Mouse (Mus musculus) MEL (cell line): Measurements from ENCODE around the gene Gatc. TPM values are rescaled to one million over a fixed set of nuclear protein-coding genes. Genes with fewer than 3 reads are reported as not detected.
"Not testable (repeated sequence)": the region's sequence is repeated elsewhere in the genome, so short reads cannot be mapped to it uniquely, and the experiment has no call there.

Source experiments
- DNase-seq: peaks from one replicate; pipeline ENCODE4 v3.0.0; 2011; ENCODE audit warnings: low read depth, low spot score
- H3K27ac ChIP-seq: 2 replicates; pipeline ENCODE4 v1.5.1; 2012; ENCODE audit warnings: low read depth, mild to moderate bottlenecking, control low read depth, low read length, moderate library complexity; ENCODE audit not compliant: control insufficient read depth
- H3K27me3 ChIP-seq, 2 experiments: fragments of 150-350 bp in 1 of 2; sonication (generic) in 1 of 2; 2 replicates each; pipeline ENCODE4 v1.6.1; 2012; ENCODE audit warnings: low read length in 2 of 2, mild to moderate bottlenecking in 2 of 2, improper control_type of control experiment in 1 of 2, moderate library complexity in 1 of 2; ENCODE audit not compliant: insufficient read depth in 2 of 2, control insufficient read depth in 1 of 2
- H3K36me3 ChIP-seq, 2 experiments: 2 replicates each; pipeline ENCODE4 v1.6.1; 2012 to 2014; ENCODE audit warnings: low read length in 2 of 2, improper control_type of control experiment in 1 of 2, inconsistent platforms in 1 of 2, mild to moderate bottlenecking in 1 of 2; ENCODE audit not compliant: insufficient read depth in 2 of 2, control insufficient read depth in 1 of 2
- H3K4me1 ChIP-seq, 2 experiments: fragments of 150-350 bp in 1 of 2; sonication (generic) in 1 of 2; 2 replicates each; pipeline ENCODE4 v1.6.1; 2012; ENCODE audit warnings: low read length in 2 of 2, improper control_type of control experiment in 1 of 2, mild to moderate bottlenecking in 1 of 2; ENCODE audit not compliant: insufficient read depth in 2 of 2, control insufficient read depth in 1 of 2
- H3K4me3 ChIP-seq, 2 experiments: fragments of 150-350 bp in 1 of 2; sonication (generic) in 1 of 2; 2 replicates each; pipeline ENCODE4 v1.5.1; 2012; ENCODE audit warnings: low read depth in 2 of 2, low read length in 2 of 2, mild to moderate bottlenecking in 2 of 2, moderate library complexity in 2 of 2, control low read depth in 1 of 2, improper control_type of control experiment in 1 of 2; ENCODE audit not compliant: control insufficient read depth in 1 of 2, insufficient read depth in 1 of 2
- H3K79me2 ChIP-seq: 2 replicates; pipeline ENCODE4 v1.6.1; 2012; ENCODE audit warnings: mild to moderate bottlenecking, low read length, moderate library complexity; ENCODE audit not compliant: control insufficient read depth, poor library complexity, insufficient read depth
- H3K9ac ChIP-seq: 2 replicates; pipeline ENCODE4 v1.6.1; 2012; ENCODE audit warnings: low read depth, mild to moderate bottlenecking, control low read depth, low read length, moderate library complexity; ENCODE audit not compliant: control insufficient read depth, poor library complexity, severe bottlenecking
- H3K9me3 ChIP-seq: fragments of 150-350 bp; sonication (generic); replicated peaks from 2 replicates; pipeline ENCODE4 v1.6.1; 2012; ENCODE audit warnings: mild to moderate bottlenecking, low read length, improper control_type of control experiment, moderate library complexity; ENCODE audit not compliant: insufficient read depth
- CHD2 ChIP-seq: IDR thresholded peaks from 2 replicates; pipeline ENCODE4 v1.6.1; 2011; ENCODE audit warnings: low read length, improper control_type of control experiment
- CTCF ChIP-seq, 3 experiments: IDR thresholded peaks in 2 of 3; conservative IDR thresholded peaks in 1 of 3; 2 replicates each; pipeline ENCODE4 v1.5.1; 2011 to 2012; ENCODE audit warnings: low read length in 3 of 3, low read depth in 2 of 3, mild to moderate bottlenecking in 2 of 3, improper control_type of control experiment in 1 of 3, inconsistent platforms in 1 of 3, mixed read lengths in 1 of 3, moderate library complexity in 1 of 3; ENCODE audit not compliant: control insufficient read depth in 1 of 3, insufficient read depth in 1 of 3, poor library complexity in 1 of 3, severe bottlenecking in 1 of 3
- GATA1 ChIP-seq: IDR thresholded peaks from 2 replicates; pipeline ENCODE4 v1.6.1; 2011; ENCODE audit warnings: low read depth, low read length, improper control_type of control experiment
- MAFK ChIP-seq: IDR thresholded peaks from 2 replicates; pipeline ENCODE4 v1.6.1; 2011; ENCODE audit warnings: low read depth, mild to moderate bottlenecking, low read length, improper control_type of control experiment, borderline replicate concordance
- MAZ ChIP-seq: IDR thresholded peaks from 2 replicates; pipeline ENCODE4 v1.6.1; 2012; ENCODE audit warnings: low read depth, mild to moderate bottlenecking, inconsistent platforms, low read length, improper control_type of control experiment
- MEF2A ChIP-seq: IDR thresholded peaks from 2 replicates; pipeline ENCODE4 v1.6.1; 2014; ENCODE audit warnings: low read depth, mild to moderate bottlenecking, inconsistent platforms, low read length, improper control_type of control experiment; ENCODE audit not compliant: poor library complexity, insufficient replicate concordance, severe bottlenecking; ENCODE audit errors: extremely low read depth
- MYB ChIP-seq: IDR thresholded peaks from 2 replicates; pipeline ENCODE4 v1.6.1; 2011; ENCODE audit warnings: mild to moderate bottlenecking, low read depth, low read length, improper control_type of control experiment
- MYC ChIP-seq: IDR thresholded peaks from 2 replicates; pipeline ENCODE4 v1.6.1; 2011; ENCODE audit warnings: low read depth, mild to moderate bottlenecking, low read length, improper control_type of control experiment, moderate library complexity
- POLR2A ChIP-seq, 2 experiments: IDR thresholded peaks; 2 replicates each; pipeline ENCODE4 v1.6.1; 2011 to 2012; ENCODE audit warnings: low read length in 2 of 2, mild to moderate bottlenecking in 2 of 2, control low read depth in 1 of 2, improper control_type of control experiment in 1 of 2, low read depth in 1 of 2, moderate library complexity in 1 of 2; ENCODE audit not compliant: control insufficient read depth in 1 of 2, insufficient read depth in 1 of 2, poor library complexity in 1 of 2
- RAD21 ChIP-seq: IDR thresholded peaks from 2 replicates; pipeline ENCODE4 v1.6.1; 2011; ENCODE audit warnings: mild to moderate bottlenecking, low read depth, low read length, improper control_type of control experiment
- RCOR1 ChIP-seq: IDR thresholded peaks from 2 replicates; pipeline ENCODE4 v1.6.1; 2012; ENCODE audit warnings: low read depth, mild to moderate bottlenecking, inconsistent platforms, low read length, improper control_type of control experiment
- TBP ChIP-seq: IDR thresholded peaks from 2 replicates; pipeline ENCODE4 v1.8.0; 2011; ENCODE audit warnings: low read depth, low read length, improper control_type of control experiment
- TCF12 ChIP-seq: IDR thresholded peaks from 2 replicates; pipeline ENCODE4 v1.6.1; 2014; ENCODE audit warnings: low read depth, mild to moderate bottlenecking, inconsistent platforms, low read length, improper control_type of control experiment, moderate library complexity
- USF1 ChIP-seq: IDR thresholded peaks from 2 replicates; pipeline ENCODE4 v1.6.1; 2014; ENCODE audit warnings: low read depth, mild to moderate bottlenecking, inconsistent platforms, low read length, improper control_type of control experiment, moderate library complexity
- USF2 ChIP-seq, 2 experiments: IDR thresholded peaks; 2 replicates each; pipeline ENCODE4 v1.6.1; 2011 to 2012; ENCODE audit warnings: improper control_type of control experiment in 2 of 2, low read length in 2 of 2, borderline replicate concordance in 1 of 2, inconsistent platforms in 1 of 2, low read depth in 1 of 2, mild to moderate bottlenecking in 1 of 2; ENCODE audit not compliant: insufficient read depth in 1 of 2
- ZKSCAN1 ChIP-seq: IDR thresholded peaks from 2 replicates; pipeline ENCODE4 v1.6.1; 2012; ENCODE audit warnings: low read depth, mild to moderate bottlenecking, inconsistent platforms, low read length, improper control_type of control experiment, moderate library complexity
- ZMIZ1 ChIP-seq: IDR thresholded peaks from 2 replicates; pipeline ENCODE4 v1.6.1; 2012; ENCODE audit warnings: low read depth, mild to moderate bottlenecking, inconsistent platforms, low read length, improper control_type of control experiment, moderate library complexity
- ZNF384 ChIP-seq: IDR thresholded peaks from 2 replicates; pipeline ENCODE4 v1.6.1; 2012; ENCODE audit warnings: low read depth, mild to moderate bottlenecking, inconsistent platforms, low read length, improper control_type of control experiment
- polyA plus RNA-seq, 2 experiments: library from polyadenylated mRNA; stranded (reverse) in 1 of 2; unstranded in 1 of 2; fragments of >175 nt in 1 of 2; fragments of >200 nt in 1 of 2; gene quantifications; 2 replicates each; pipeline versions ENCODE4 v1.2.1 to v1.2.4; 2012; ENCODE audit warnings: low replicate concordance in 2 of 2, low read depth in 1 of 2; ENCODE audit not compliant: insufficient read length in 2 of 2, insufficient read depth in 1 of 2, missing spikeins in 1 of 2
- total RNA-seq: library from RNA; depleted of rRNA; stranded (reverse); fragments of 300-350 nt; gene quantifications from 2 replicates; pipeline ENCODE4 v1.2.3, GENCODE M21; 2012

The Gatc gene
- total and polyA plus RNA-seq, 3 experiments, result 6.5 to 32.2 TPM; not detected in 1

DNA sequence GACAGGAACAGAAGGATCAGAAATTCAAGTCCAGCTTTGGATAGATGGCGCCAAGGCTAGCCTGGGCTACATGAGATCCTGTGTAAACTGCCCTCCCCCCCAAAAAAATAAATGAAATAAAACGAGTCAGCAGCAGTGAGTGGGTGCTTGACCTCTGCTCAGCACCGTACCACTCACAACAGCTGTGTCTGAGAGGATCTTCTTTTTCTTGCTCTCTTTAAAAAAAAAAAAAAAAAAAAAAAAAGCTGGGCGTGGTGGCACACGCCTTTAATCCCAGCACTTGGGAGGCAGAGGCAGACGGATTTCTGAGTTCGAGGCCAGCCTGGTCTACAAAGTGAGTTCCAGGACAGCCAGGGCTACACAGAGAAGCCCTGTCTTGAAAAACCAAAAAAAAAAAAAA, 38.8 kb downstream of the Gatc start:
- not testable (repeated sequence) for DNase-seq, H3K9me3 ChIP-seq, H3K9ac ChIP-seq, H3K27me3 ChIP-seq, H3K27ac ChIP-seq, H3K4me3 ChIP-seq
- Histone ChIP-seq H3K4me1 (peaks cover 0 to 11% of the 10 kb centered on the region in 2 experiments; a peak in 2 of 4 replicates), H3K36me3 (peaks cover 10 to 13% of the 10 kb centered on the region in 2 experiments), H3K79me2 (peaks cover 20% of the 10 kb centered on the region)
- TF ChIP-seq ZNF384, result peak; percentile 83

DNA sequence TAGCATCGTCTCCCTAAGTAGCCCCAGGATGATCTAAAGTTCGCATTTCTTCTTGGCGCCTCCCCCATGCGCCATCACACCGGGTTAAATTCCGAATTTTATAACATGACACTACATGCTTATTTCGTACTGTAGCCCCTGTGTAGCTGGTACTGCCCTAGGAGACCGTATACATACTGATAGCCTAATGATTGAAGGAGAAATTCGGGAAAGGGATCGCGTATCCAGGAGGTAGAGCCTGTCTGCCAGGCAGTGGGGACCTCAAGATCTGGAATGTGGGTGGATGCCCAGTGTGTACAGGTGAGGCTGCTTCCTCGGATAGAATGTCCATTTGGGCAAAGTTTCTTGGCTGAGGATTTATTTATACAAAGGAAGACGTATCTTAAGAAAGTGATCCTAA, 39.4 kb downstream of the Gatc start:
- Histone ChIP-seq H3K79me2 (peaks cover 20% of the 10 kb centered on the region), H3K9me3 (no peaks in the 10 kb centered on the region), H3K27ac (peak overlapping the region; percentile 65), H3K27me3 (no peaks in the 10 kb centered on the region), H3K9ac (peak overlapping the region; percentile 79), H3K36me3 (peaks cover 15 to 19% of the 10 kb centered on the region in 2 experiments), H3K4me1 (peaks cover 0 to 11% of the 10 kb centered on the region in 2 experiments; a peak in 3 of 4 replicates), H3K4me3 (peak overlapping the region; percentile 70 to 72)
- no peak for DNase-seq
- TF ChIP-seq MAZ, result no peak
- TF ChIP-seq MYB, result no peak
- no peak for TF ChIP-seq CTCF (IDR thresholded peaks at IDR 0.05 in 2 of 3, conservative IDR thresholded peaks at IDR 0.05 in 1 of 3; ENCODE audit: control insufficient read depth in 1 of 3, insufficient read depth in 1 of 3, low read depth in 2 of 3, low read length in 3 of 3, poor library complexity in 1 of 3, severe bottlenecking in 1 of 3)
- no peak for TF ChIP-seq ZKSCAN1
- no peak for TF ChIP-seq TBP
- TF ChIP-seq CHD2, result no peak
- no peak for TF ChIP-seq MYC
- no peak for TF ChIP-seq GATA1
- TF ChIP-seq POLR2A (IDR thresholded peaks at IDR 0.05; ENCODE audit: control insufficient read depth in 1 of 2, insufficient read depth in 1 of 2, low read depth in 1 of 2, low read length in 2 of 2, poor library complexity in 1 of 2), result no peak
- TF ChIP-seq ZNF384, result no peak
- TF ChIP-seq MAFK, result no peak
- TF ChIP-seq RAD21, result no peak
- no peak for TF ChIP-seq MEF2A
- TF ChIP-seq RCOR1, result no peak
- TF ChIP-seq USF1, result no peak
- TF ChIP-seq USF2 (IDR thresholded peaks at IDR 0.05; ENCODE audit: borderline replicate concordance in 1 of 2, insufficient read depth in 1 of 2, low read depth in 1 of 2, low read length in 2 of 2), result no peak
- TF ChIP-seq ZMIZ1, result no peak
- TF ChIP-seq TCF12, result no peak
